Mouse (Mus musculus) ES-E14 (cell line): ENCODE results near the gene Adcy7. TPM values are rescaled to one million over a fixed set of nuclear protein-coding genes. Genes with fewer than 3 reads are reported as not detected.

Source experiments
- DNase-seq: peaks from one replicate; pipeline ENCODE4 v3.0.0-alpha.2; 2013; ENCODE audit warnings: low read depth, low spot score
- H3K27ac ChIP-seq: 2 replicates; pipeline ENCODE4 v1.5.1; 2012; ENCODE audit warnings: low read depth, mild to moderate bottlenecking, low read length, moderate library complexity, mixed read lengths; ENCODE audit not compliant: poor library complexity, insufficient read depth, severe bottlenecking
- H3K36me3 ChIP-seq: 2 replicates; pipeline ENCODE4 v1.6.1; 2012; ENCODE audit warnings: mild to moderate bottlenecking, low read length, moderate library complexity, mixed read lengths; ENCODE audit not compliant: control insufficient read depth, poor library complexity, insufficient read depth, severe bottlenecking
- H3K4me1 ChIP-seq, 2 experiments: fragments of 150-350 bp in 1 of 2; sonication (generic) in 1 of 2; 2 replicates each; pipeline ENCODE4 v1.6.1; 2012; ENCODE audit warnings: low read length in 2 of 2, mild to moderate bottlenecking in 1 of 2, mixed read lengths in 1 of 2; ENCODE audit not compliant: control insufficient read depth in 2 of 2, insufficient read depth in 2 of 2, poor library complexity in 1 of 2
- H3K4me3 ChIP-seq, 2 experiments: fragments of 150-350 bp in 1 of 2; sonication (generic) in 1 of 2; 2 replicates each; pipeline ENCODE4 v1.5.1; 2012; ENCODE audit warnings: low read length in 2 of 2, low read depth in 1 of 2, mild to moderate bottlenecking in 1 of 2, mixed read lengths in 1 of 2; ENCODE audit not compliant: insufficient read depth in 1 of 2, poor library complexity in 1 of 2, severe bottlenecking in 1 of 2
- H3K9ac ChIP-seq: 2 replicates; pipeline ENCODE4 v1.6.1; 2012; ENCODE audit warnings: low read depth, mild to moderate bottlenecking, low read length, mixed read lengths; ENCODE audit not compliant: poor library complexity, insufficient read depth, severe bottlenecking
- H3K9me3 ChIP-seq: fragments of 150-350 bp; sonication (generic); 2 replicates; pipeline ENCODE4 v1.6.1; 2012; ENCODE audit warnings: low read depth, mild to moderate bottlenecking, low read length; ENCODE audit not compliant: control insufficient read depth, insufficient read depth
- CHD2 ChIP-seq: IDR thresholded peaks from 2 replicates; pipeline ENCODE4 v1.6.1; 2014; ENCODE audit warnings: mild to moderate bottlenecking, low read depth, low read length, inconsistent platforms
- HCFC1 ChIP-seq: IDR thresholded peaks from 2 replicates; pipeline ENCODE4 v1.6.1; 2012; ENCODE audit warnings: low read length, inconsistent platforms, borderline replicate concordance; ENCODE audit not compliant: insufficient read depth
- MAFK ChIP-seq: IDR thresholded peaks from 2 replicates; pipeline ENCODE4 v1.6.1; 2014; ENCODE audit warnings: mild to moderate bottlenecking, low read depth, low read length, inconsistent platforms; ENCODE audit not compliant: insufficient read depth
- ZC3H11A ChIP-seq: IDR thresholded peaks from 2 replicates; pipeline ENCODE4 v1.6.1; 2012; ENCODE audit warnings: low read depth, mild to moderate bottlenecking, inconsistent platforms, low read length, borderline replicate concordance
- ZNF384 ChIP-seq: IDR thresholded peaks from 2 replicates; pipeline ENCODE4 v1.6.1; 2012; ENCODE audit warnings: low read depth, low read length, inconsistent platforms
- in situ Hi-C, 2 experiments: fragments of 600-800 bp; cut with MboI; formaldehyde crosslinking; loops; one replicate each; pipeline ENCODE4 v1.15.1; 2025; ENCODE audit warnings: low sequenced_read_pairs in 2 of 2, inconsistent platforms in 1 of 2; ENCODE audit not compliant: unreplicated experiment in 2 of 2
- total RNA-seq: library from RNA; depleted of rRNA; stranded (reverse); fragments of 300-350 nt; gene quantifications from 2 replicates; pipeline ENCODE4 v1.2.3, GENCODE M21; 2012

Gene Adcy7
- total RNA-seq, 1 experiment = 4.2 TPM

- in situ Hi-C loops = loop anchor here in 1 of 2 experiments (5.0 to 10.0 kb wide), 2 partner anchors 351 to 483 kb away; no protein-coding TSS in a partner anchor
- peaks cover 0 to 4% of the 10 kb centered on the region in 2 experiments; a peak in 1 of 4 replicates for H3K4me1 ChIP-seq
- no peak for DNase-seq
- H3K9ac ChIP-seq = no peak overlapping the region
- no peak overlapping the region for H3K4me3 ChIP-seq
- no peaks in the 10 kb centered on the region for H3K36me3 ChIP-seq
- no peak for TF ChIP-seq CHD2
- no peak for TF ChIP-seq ZNF384
- TF ChIP-seq HCFC1 = no peak
- TF ChIP-seq ZC3H11A = no peak
- TF ChIP-seq MAFK = no peak
- H3K27ac ChIP-seq = no peak overlapping the region
- H3K9me3 ChIP-seq = no peaks in the 10 kb centered on the region
These were observed 1.9 kb downstream of the Adcy7 start for GRCm38 (mm10) chr8:88274090-88274489.

GRCm38 (mm10) chr8:88279220-88279619 is 7.0 kb downstream of the Adcy7 start:
- Histone ChIP-seq H3K36me3 (no peaks in the 10 kb centered on the region), H3K27ac (no peak overlapping the region), H3K9ac (no peak overlapping the region), H3K4me3 (no peak overlapping the region), H3K9me3 (no peaks in the 10 kb centered on the region), H3K4me1 (no peaks in the 10 kb centered on the region)
- TF ChIP-seq CHD2 (no peak), HCFC1 (no peak), ZC3H11A (no peak), MAFK (no peak), ZNF384 (no peak)
- no peak for DNase-seq
- in situ Hi-C loops = loop anchor here in 1 of 2 experiments (10.0 kb wide), 1 partner anchor 346 kb away; no protein-coding TSS in a partner anchor

- no peak overlapping the region for H3K27ac ChIP-seq
- no peaks in the 10 kb centered on the region for H3K4me1 ChIP-seq
- no peak overlapping the region for H3K9ac ChIP-seq
- no peaks in the 10 kb centered on the region for H3K36me3 ChIP-seq
- TF ChIP-seq CHD2 = no peak
- TF ChIP-seq ZNF384 = no peak
- no peak for TF ChIP-seq MAFK
- no peak for TF ChIP-seq ZC3H11A
- no peak for TF ChIP-seq HCFC1
- no peak for DNase-seq
- no peaks in the 10 kb centered on the region for H3K9me3 ChIP-seq
- no peak overlapping the region for H3K4me3 ChIP-seq
- in situ Hi-C loops = loop anchor here in 1 of 2 experiments (10.0 kb wide), 1 partner anchor 345 kb away; no protein-coding TSS in a partner anchor
These were observed 7.5 kb downstream of the Adcy7 start for GRCm38 (mm10) chr8:88279670-88280069.

GRCm38 (mm10) chr8:88280904-88281303 is 8.7 kb downstream of the Adcy7 start:
- no peak overlapping the region for H3K9ac ChIP-seq
- H3K27ac ChIP-seq = no peak overlapping the region
- H3K36me3 ChIP-seq = no peaks in the 10 kb centered on the region
- DNase-seq = no peak
- in situ Hi-C loops = no loop called here
- TF ChIP-seq ZNF384 (no peak), HCFC1 (no peak), ZC3H11A (no peak), MAFK (no peak), CHD2 (no peak)
- no peaks in the 10 kb centered on the region for H3K9me3 ChIP-seq
- H3K4me1 ChIP-seq = no peaks in the 10 kb centered on the region
- H3K4me3 ChIP-seq = no peak overlapping the region

GRCm38 (mm10) chr8:88282684-88283083 is 10.5 kb downstream of the Adcy7 start:
- Histone ChIP-seq H3K4me1 (no peaks in the 10 kb centered on the region), H3K36me3 (no peaks in the 10 kb centered on the region), H3K9ac (no peak overlapping the region), H3K9me3 (no peaks in the 10 kb centered on the region), H3K27ac (no peak overlapping the region), H3K4me3 (no peak overlapping the region)
- no peak for DNase-seq
- in situ Hi-C loops = no loop called here
- no peak for TF ChIP-seq ZNF384
- no peak for TF ChIP-seq HCFC1
- TF ChIP-seq CHD2 = no peak
- TF ChIP-seq MAFK = no peak
- no peak for TF ChIP-seq ZC3H11A
